Mouse (Mus musculus) kidney, embryonic 15.5 days (tissue): ENCODE data around the gene Ugt1a6b. TPM values are rescaled to one million over a fixed set of nuclear protein-coding genes. Genes with fewer than 3 reads are reported as not detected.
A peak's percentile ranks its signal among the peaks of the same experiment; 100 is the strongest.

Experiments
- ATAC-seq: fragments of 200-750 bp; cut with Nextera tagmentation; replicated peaks from 2 replicates; pipeline ENCODE4 v1.8.0; 2017; ENCODE audit warnings: moderate TSS enrichment; ENCODE audit not compliant: low FRiP score
- H3K27ac ChIP-seq: fragments of 300-500 bp; sonication (generic); 2 replicates; pipeline ENCODE4 v1.5.1; 2015; ENCODE audit warnings: mild to moderate bottlenecking, inconsistent platforms
- H3K27me3 ChIP-seq: fragments of 300-500 bp; sonication (generic); 2 replicates; pipeline ENCODE4 v1.6.1; 2015; ENCODE audit warnings: inconsistent platforms
- H3K36me3 ChIP-seq: fragments of 300-500 bp; sonication (generic); 2 replicates; pipeline ENCODE4 v1.6.1; 2015; ENCODE audit warnings: inconsistent platforms
- H3K4me1 ChIP-seq: fragments of 300-500 bp; sonication (generic); 2 replicates; pipeline ENCODE4 v1.6.1; 2015; ENCODE audit warnings: inconsistent platforms
- H3K4me2 ChIP-seq: fragments of 300-500 bp; sonication (generic); 2 replicates; pipeline ENCODE4 v1.6.1; 2015; ENCODE audit warnings: moderate library complexity, mild to moderate bottlenecking, inconsistent platforms
- H3K4me3 ChIP-seq: fragments of 300-500 bp; sonication (generic); replicated peaks from 2 replicates; pipeline ENCODE4 v1.5.1; 2015; ENCODE audit warnings: mild to moderate bottlenecking, inconsistent platforms
- H3K9ac ChIP-seq: fragments of 300-500 bp; sonication (generic); 2 replicates; pipeline ENCODE4 v1.6.1; 2015; ENCODE audit warnings: mild to moderate bottlenecking, inconsistent platforms
- H3K9me3 ChIP-seq: fragments of 300-500 bp; sonication (generic); replicated peaks from 2 replicates; pipeline ENCODE4 v1.6.1; 2016; ENCODE audit warnings: inconsistent platforms
- WGBS: fragments of 180-500 bp; shearing (Covaris S2); methylation state at CpG from one replicate; pipeline ENCODE4 v1.1.7; 2015; ENCODE audit warnings: mixed read lengths; 5-methylcytosine and 5-hydroxymethylcytosine counted together
- polyA plus RNA-seq: library from polyadenylated mRNA; unstranded; fragments of >200 nt; fragmentation: Nextera tagmentation; extraction: Ambion mirVana; gene quantifications from 2 replicates; pipeline ENCODE4 v1.2.1, GENCODE M21; 2015

The Ugt1a6b gene
- polyA plus RNA-seq, 1 experiment from 2014 or later: 0.16 TPM

DNA sequence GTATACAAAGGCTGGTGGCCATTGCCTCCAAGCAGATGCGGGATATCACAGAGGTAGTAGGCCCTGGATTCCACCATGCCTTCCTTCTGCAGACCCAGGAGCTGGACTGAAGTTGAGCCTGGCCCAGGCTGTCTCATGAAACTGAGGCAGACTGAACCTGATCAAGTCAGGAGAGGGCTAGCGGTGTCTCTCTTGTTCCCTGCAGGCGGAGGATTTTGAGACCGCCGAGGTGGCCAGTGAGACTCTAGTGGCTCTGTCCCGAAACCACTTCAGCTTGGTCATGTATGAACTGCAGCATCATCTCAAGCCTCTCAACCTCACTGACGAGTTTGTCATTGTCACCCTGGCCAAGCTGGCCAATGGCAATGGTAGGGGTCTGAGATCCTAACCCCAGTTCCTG, 127.4 kb downstream of the Ugt1a6b start:
- Histone ChIP-seq H3K9me3 (peaks cover 97% of the 10 kb centered on the region), H3K4me2 (no peak overlapping the region), H3K36me3 (no peaks in the 10 kb centered on the region), H3K27me3 (no peaks in the 10 kb centered on the region), H3K4me1 (no peaks in the 10 kb centered on the region), H3K9ac (no peak overlapping the region), H3K27ac (no peak overlapping the region), H3K4me3 (no peak overlapping the region)
- WGBS: 69% methylated on average over 7 of the region's 7 CpGs
- ATAC-seq: no peak

DNA sequence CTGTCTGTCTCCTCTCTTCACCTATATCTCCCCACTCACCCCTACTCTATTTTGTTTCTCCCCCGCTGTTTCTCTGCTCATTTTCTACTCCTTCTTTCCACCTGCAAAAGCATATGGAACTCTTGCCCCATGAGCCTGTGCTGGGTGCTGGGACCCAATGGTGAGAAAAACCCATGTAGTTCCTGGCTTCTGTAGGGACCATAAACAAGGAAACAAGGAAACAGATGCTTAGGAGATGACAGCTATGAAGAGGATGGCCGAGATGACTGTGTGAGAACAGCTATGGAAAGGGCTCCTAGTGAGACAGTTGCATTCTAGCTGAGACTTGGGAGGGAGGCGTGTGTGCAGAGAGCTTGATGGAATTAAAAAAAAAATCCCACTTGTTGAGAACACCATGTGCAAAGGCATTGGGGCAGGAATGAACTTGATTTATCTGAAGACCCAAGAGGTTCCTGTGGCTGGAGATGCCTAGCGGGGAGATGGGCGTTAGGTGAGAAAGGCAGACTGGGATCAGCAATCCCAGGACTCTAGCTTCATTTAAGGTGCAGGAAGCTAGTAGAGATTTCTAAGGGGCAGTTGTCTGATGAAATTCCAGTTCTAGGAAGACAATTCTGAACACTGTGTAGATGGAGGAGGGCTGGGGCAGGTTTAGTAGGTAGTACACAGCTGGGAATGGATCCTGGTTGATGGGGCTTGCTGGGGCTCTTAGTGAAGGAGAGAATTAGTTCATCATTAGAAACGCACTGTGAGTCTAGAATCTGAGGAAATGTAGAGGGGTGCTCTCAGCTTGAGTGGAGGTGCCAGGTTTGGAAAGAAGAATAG, 128.1 kb downstream of the Ugt1a6b start:
- H3K27me3 ChIP-seq: no peaks in the 10 kb centered on the region
- H3K9ac ChIP-seq: no peak overlapping the region
- ATAC-seq: no peak
- WGBS: 75% methylated on average over 6 of the region's 6 CpGs
- H3K9me3 ChIP-seq: peaks cover 97% of the 10 kb centered on the region
- H3K36me3 ChIP-seq: no peaks in the 10 kb centered on the region
- no peak overlapping the region for H3K27ac ChIP-seq
- no peak overlapping the region for H3K4me2 ChIP-seq
- H3K4me1 ChIP-seq: no peaks in the 10 kb centered on the region
- H3K4me3 ChIP-seq: no peak overlapping the region

DNA sequence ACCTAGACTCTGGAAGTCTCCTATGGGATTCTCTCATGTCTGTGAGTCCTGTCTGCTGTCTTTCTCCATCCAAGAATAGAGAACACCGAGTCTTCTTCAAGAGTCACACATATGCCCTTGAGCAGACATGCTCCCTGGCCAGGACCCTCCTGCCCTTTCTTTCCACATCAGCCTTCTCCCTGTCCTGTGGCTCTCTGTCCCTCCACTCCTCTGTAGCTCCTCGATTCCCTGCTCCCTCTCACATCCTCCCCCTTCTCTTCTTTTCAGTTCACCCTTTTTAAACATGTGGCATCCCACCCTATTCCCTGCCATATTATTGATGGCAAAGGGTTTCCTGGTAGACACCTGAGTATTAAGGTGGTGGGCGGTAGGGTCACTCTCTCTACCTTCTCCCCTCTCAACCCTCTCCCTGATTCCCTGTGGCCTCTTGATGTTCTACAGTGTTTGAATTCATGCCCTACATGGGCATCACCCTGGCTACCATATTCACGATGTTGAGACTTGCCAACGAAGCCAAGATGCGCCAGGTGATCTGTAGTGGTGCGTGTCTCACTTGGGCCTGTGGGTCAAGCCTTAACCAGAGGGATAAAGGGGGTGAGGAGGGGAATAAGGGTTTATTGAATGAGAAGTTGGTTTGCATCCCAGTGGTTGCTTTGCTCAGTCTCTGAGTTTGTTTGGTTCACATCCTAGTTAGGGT, 128.9 kb downstream of the Ugt1a6b start:
- H3K9me3 ChIP-seq: peaks cover 94% of the 10 kb centered on the region
- no peak overlapping the region for H3K27ac ChIP-seq
- no peaks in the 10 kb centered on the region for H3K27me3 ChIP-seq
- WGBS: 68% methylated on average over 7 of the region's 7 CpGs
- H3K4me2 ChIP-seq: no peak overlapping the region
- H3K4me3 ChIP-seq: no peak overlapping the region
- ATAC-seq: no peak
- H3K36me3 ChIP-seq: no peaks in the 10 kb centered on the region
- H3K4me1 ChIP-seq: no peaks in the 10 kb centered on the region
- no peak overlapping the region for H3K9ac ChIP-seq

DNA sequence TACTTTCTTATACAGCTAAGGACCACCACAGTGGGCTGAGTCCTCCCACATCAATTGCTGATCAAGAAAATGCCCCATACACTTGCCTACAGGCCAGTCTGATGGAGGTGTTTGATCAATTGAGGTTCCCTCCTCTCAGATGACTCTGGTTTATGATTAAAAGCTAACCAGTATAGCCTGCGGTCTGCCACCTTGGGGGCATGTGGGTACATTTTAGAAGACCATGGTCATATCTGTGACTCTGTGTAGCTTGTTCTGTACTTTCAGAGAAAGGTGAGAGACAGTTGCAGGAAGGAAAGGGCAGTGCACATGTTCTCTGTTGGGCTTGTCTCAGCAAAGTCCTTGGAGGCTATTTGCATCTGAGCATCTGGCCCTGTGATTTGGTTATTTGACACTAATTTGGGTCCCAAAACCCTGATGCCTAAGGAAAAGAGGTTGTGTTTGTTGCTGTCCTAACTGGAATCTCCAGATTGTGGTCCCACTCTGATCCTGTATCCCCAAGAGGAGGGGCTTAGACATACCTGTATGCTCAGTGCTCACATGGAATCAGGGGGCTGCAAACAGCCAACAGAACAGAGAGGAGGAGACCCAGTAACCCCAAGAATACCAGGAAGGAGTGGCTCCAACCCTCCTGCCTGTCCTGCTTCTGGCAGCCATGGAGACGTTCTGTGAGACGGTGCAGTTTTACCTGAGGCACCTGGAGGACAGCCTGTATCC, 129.8 kb downstream of the Ugt1a6b start:
- Histone ChIP-seq H3K4me3 (no peak overlapping the region), H3K27ac (no peak overlapping the region), H3K4me2 (no peak overlapping the region), H3K27me3 (no peaks in the 10 kb centered on the region), H3K4me1 (no peaks in the 10 kb centered on the region), H3K36me3 (no peaks in the 10 kb centered on the region), H3K9me3 (peaks cover 93% of the 10 kb centered on the region), H3K9ac (no peak overlapping the region)
- no peak for ATAC-seq
- WGBS: 57% methylated on average over 3 of the region's 3 CpGs

DNA sequence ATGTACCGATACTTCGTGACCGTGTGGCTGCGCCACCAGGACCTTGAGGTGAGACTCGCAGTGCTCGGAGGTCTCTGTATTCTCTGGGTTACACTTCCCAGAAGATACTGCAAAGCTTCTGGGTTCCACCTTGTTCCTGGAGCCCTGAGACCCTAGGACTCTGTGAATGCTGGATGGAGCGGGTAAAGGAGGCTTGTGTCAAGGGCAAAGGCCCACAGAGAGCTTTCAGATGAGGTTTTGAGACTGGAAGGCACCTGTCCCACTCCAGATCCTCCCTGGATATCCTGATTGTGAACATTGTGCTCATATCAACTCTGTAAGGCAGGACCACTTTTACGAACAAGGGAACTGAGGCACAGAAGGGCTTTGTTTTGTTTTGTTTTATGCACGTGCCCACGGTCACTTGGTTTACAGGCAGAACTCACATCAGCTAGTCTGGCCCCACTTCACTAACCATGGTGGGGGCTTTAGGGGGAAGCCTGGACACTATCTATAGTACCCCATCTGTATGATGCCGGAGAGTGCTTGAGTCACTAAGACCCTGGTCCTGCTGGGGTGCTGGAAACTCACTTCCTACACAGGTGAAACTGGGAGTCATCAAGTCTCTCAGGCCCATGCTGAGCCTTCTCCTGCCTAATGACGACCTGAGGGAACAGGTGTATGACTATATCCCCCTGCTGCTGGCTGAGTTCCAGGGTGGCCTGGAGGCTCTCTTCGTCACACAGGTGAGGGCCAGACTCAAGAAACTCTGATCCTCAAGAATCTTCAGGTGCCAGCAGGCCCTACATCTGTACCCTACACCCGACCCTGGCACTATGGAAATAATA, 130.6 kb downstream of the Ugt1a6b start:
- H3K27me3 ChIP-seq: no peaks in the 10 kb centered on the region
- no peak overlapping the region for H3K9ac ChIP-seq
- no peak overlapping the region for H3K4me3 ChIP-seq
- WGBS: 69% methylated on average over 14 of the region's 14 CpGs
- no peak overlapping the region for H3K27ac ChIP-seq
- no peak for ATAC-seq
- H3K9me3 ChIP-seq: peaks cover 93% of the 10 kb centered on the region
- no peaks in the 10 kb centered on the region for H3K4me1 ChIP-seq
- no peak overlapping the region for H3K4me2 ChIP-seq
- no peaks in the 10 kb centered on the region for H3K36me3 ChIP-seq

DNA sequence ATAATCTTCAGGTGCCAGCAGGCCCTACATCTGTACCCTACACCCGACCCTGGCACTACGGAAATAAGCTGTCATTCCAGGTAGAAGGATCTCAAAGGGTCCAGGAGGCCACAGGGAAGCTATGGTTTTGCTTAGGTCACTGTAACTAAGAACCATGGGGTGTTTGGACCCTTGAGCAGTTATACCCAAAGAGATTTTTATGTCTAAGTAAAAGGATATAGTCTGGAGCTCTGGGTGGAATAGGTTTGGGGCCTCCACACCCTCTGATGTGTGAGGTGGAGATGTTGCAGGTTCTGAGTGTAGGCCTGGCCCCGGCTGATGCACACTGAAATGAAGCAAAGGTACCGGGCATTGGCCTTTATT, 131.2 kb downstream of the Ugt1a6b start:
- no peaks in the 10 kb centered on the region for H3K36me3 ChIP-seq
- H3K4me3 ChIP-seq: no peak overlapping the region
- H3K27ac ChIP-seq: no peak overlapping the region
- 68% methylated on average over 4 of the region's 4 CpGs for WGBS
- H3K4me1 ChIP-seq: no peaks in the 10 kb centered on the region
- H3K9ac ChIP-seq: no peak overlapping the region
- no peaks in the 10 kb centered on the region for H3K27me3 ChIP-seq
- no peak for ATAC-seq
- no peak overlapping the region for H3K4me2 ChIP-seq
- H3K9me3 ChIP-seq: peaks cover 93% of the 10 kb centered on the region

DNA sequence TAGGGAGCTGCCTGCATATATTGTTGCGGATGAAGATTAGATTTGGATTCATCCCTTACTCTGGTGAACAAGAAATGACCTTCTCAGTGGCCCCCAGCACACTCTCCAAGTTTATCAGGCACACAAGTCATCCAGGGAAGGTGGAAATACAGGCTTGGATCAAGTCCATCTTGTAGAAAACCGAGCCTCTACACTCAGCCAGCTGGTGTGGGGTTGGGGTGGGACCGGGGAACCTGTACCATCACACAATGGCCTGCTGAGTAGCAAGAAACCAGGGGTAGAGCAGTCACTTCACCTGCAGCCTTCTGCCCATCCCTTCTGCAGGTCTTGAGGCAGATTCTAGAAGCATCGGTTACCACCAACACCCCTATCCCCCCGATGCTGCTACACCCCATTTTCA, 131.6 kb downstream of the Ugt1a6b start:
- ATAC-seq: no peak
- Histone ChIP-seq H3K9me3 (peaks cover 93% of the 10 kb centered on the region), H3K4me1 (no peaks in the 10 kb centered on the region), H3K4me2 (no peak overlapping the region), H3K27me3 (no peaks in the 10 kb centered on the region), H3K36me3 (no peaks in the 10 kb centered on the region), H3K4me3 (no peak overlapping the region), H3K9ac (no peak overlapping the region), H3K27ac (no peak overlapping the region)
- 46% methylated on average over 5 of the region's 5 CpGs for WGBS

DNA sequence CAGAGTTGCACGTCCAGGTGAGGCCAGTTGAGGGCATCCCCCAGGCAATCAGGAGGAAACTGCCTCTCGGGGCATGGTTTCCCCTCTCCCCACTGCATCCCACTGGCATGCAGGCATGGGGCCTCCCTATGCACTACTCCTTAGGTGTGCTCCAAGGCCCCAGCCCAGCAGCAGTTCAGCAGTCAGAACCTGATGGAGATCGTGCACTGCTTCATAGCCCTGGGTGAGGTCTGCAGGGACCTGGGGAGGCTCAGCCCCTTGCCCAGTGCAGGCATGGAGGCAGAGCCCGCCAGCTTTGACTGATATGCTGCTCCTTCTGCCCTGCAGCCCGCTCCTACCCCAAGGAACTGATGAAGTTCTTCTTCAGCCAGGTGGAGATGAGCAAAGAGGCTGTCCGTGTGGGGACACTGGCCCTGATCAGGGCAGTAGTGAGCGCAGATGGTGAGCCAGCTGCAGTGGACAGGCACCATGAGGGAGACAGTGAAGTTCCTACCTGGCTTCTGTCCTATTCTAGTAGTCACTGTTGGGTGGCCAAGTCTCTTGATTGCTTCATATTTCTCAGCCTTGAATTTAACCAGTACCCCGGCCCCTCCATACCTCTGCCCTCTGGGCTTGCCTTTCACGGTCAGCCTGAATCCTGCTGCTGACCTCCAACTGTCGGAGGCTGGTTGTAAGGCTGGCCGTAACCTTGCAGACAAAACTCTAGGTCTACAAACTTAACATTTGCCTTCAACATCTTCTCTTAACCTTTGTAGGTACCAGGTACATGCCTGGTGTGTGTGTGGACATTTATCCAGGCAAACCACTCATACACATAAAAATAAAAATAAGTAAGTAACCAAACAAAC, 132.2 kb downstream of the Ugt1a6b start:
- no peak for ATAC-seq
- Histone ChIP-seq H3K4me3 (no peak overlapping the region), H3K27me3 (no peaks in the 10 kb centered on the region), H3K36me3 (no peaks in the 10 kb centered on the region), H3K27ac (no peak overlapping the region), H3K9ac (no peak overlapping the region), H3K4me1 (no peaks in the 10 kb centered on the region), H3K9me3 (peaks cover 93% of the 10 kb centered on the region), H3K4me2 (no peak overlapping the region)
- 66% methylated on average over 11 of the region's 11 CpGs for WGBS

DNA sequence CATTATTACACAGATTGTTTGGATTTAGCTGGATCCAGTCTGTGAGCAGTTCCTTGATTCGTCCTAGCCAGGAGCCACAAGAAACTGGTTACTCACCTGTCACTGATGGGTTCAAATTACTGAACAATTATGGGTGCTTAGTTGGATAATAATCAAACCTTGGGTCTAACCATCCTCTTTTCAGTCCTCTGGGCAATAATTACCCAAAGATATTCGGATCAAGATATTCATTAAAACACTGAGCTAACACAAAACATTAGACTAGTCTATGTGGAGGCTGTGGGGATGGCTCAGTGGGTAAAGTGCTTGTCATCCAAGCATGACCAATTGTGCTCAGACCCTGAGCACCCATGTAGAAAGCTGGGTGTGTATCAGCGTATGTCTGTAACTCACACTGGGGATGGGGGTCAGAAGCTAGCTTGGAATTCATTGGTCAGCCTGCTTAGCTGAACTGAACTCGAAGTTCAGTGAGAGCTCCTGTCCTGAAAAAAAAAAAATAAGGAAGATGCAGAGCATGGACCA, 132.9 kb downstream of the Ugt1a6b start:
- ATAC-seq: peak; percentile 34; the same call in 1 of the 2 replicates
- Histone ChIP-seq H3K9ac (no peak overlapping the region), H3K36me3 (no peaks in the 10 kb centered on the region), H3K4me3 (no peak overlapping the region), H3K27ac (no peak overlapping the region), H3K4me1 (no peaks in the 10 kb centered on the region), H3K4me2 (no peak overlapping the region), H3K27me3 (no peaks in the 10 kb centered on the region), H3K9me3 (peaks cover 94% of the 10 kb centered on the region)
- WGBS: 59% methylated on average over 4 of the region's 4 CpGs

DNA sequence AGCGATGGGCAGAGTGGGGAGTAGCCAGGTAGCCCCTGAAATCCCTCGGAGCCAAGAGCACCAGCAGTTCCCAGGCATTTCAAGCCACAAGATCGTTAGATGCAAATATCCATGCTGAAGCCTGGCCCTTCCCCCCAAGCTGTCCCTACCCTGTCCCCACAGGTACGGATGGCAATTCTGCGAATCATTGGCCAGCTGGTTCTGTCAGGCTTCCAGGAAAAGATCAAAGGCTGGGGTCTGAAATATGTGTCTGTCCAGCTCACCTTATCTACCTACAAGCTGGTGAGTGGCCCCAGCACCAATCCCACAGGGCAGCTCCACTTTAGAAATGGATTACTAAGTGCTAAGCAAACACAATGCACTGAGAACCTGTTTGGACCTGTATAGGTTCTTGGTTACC, 134.3 kb downstream of the Ugt1a6b start:
- WGBS: 78% methylated on average over 5 of the region's 5 CpGs
- no peaks in the 10 kb centered on the region for H3K4me1 ChIP-seq
- H3K9me3 ChIP-seq: peaks cover 86% of the 10 kb centered on the region
- no peak overlapping the region for H3K4me3 ChIP-seq
- no peak overlapping the region for H3K4me2 ChIP-seq
- H3K9ac ChIP-seq: no peak overlapping the region
- no peak overlapping the region for H3K27ac ChIP-seq
- no peaks in the 10 kb centered on the region for H3K36me3 ChIP-seq
- no peaks in the 10 kb centered on the region for H3K27me3 ChIP-seq
- ATAC-seq: no peak

DNA sequence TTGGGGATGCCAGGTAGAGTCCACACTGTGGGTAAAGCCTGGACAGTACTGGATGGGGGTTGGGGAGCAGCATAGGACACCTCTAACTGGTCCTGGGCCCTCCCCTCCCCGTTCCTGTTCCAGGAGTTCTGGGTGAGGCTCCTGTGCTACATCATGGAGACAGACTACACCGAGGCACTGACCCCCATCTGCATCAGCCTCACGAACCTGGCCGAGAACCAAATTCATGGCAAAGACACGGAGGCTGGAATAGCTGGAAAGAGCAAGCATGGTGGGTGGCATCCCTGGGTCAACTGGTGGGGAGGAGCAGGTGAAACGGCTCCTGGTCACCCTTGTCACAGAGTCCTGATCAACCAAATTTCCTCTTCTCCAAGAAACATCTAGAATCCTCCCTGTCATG, 135.7 kb downstream of the Ugt1a6b start:
- ATAC-seq: no peak
- Histone ChIP-seq H3K27ac (no peak overlapping the region), H3K27me3 (no peaks in the 10 kb centered on the region), H3K36me3 (no peaks in the 10 kb centered on the region), H3K4me2 (no peak overlapping the region), H3K9me3 (peaks cover 84% of the 10 kb centered on the region), H3K4me3 (no peak overlapping the region), H3K9ac (no peak overlapping the region), H3K4me1 (no peaks in the 10 kb centered on the region)
- WGBS: 76% methylated on average over 6 of the region's 6 CpGs
